Mouse (Mus musculus): ENCODE data around the gene Lmna. TPM values are rescaled to one million over a fixed set of nuclear protein-coding genes. Genes with fewer than 3 reads are reported as not detected.

Gene Lmna
- polyA plus RNA-seq, 1 experiment from 2014 or later = 96.0 TPM

DNA sequence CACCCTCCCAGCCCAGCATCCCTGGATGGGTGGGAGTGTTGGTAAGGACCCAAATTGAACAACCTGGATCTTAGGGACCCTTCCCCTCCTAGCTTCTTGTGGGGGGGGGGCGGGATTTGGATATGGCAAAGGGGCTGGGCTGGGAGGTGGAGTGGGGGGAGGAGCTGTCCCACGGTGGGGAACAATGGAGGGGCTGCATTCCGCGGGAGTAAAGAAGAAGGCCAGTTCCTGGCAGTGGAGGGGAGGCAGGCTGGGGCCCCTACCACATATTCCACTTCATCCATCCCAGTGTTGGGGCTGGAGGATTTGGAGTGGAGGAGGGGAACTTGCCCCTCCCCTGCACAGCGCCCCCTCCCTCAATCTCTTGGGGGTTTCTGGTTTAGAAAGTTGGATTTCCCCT lies 23.9 kb upstream of the Lmna start:
- Histone ChIP-seq H3K9me3 (ENCODE audit: control insufficient read depth, low read length) (no peaks in the 10 kb centered on the region), H3K27ac (ENCODE audit: low read depth) (peak overlapping the region; percentile 97), H3K36me3 (ENCODE audit: control insufficient read depth, insufficient read depth, low read length) (peaks cover 37% of the 10 kb centered on the region), H3K4me1 (replicated peaks; ENCODE audit: control insufficient read depth, insufficient read depth, low read length) (peaks cover 65% of the 10 kb centered on the region), H3K27me3 (replicated peaks; ENCODE audit: control insufficient read depth, insufficient read depth, low read length) (no peaks in the 10 kb centered on the region), H3K4me3 (ENCODE audit: low read depth, low read length) (peak overlapping the region; percentile 97), H3K9ac (ENCODE audit: low read length) (peak overlapping the region; percentile 96), H3K4me2 (ENCODE audit: low read length) (peak overlapping the region; percentile 96)
- ATAC-seq (replicated peaks; ENCODE audit: low FRiP score, low TSS enrichment, low read depth) (no peak), DNase-seq (ENCODE audit: low spot score) (no peak)
- WGBS = 2% methylated on average over 5 of the region's 5 CpGs

GRCm38 (mm10) chr3:88532689-88533511 lies 23.1 kb upstream of the Lmna start:
- under 1% methylated on average over 36 of the region's 40 CpGs for WGBS
- peak overlapping the region; percentile 97 for H3K27ac ChIP-seq (ENCODE audit: low read depth)
- DNase-seq (ENCODE audit: low spot score) = peak; percentile 81
- H3K27me3 ChIP-seq (replicated peaks; ENCODE audit: control insufficient read depth, insufficient read depth, low read length) = no peaks in the 10 kb centered on the region
- H3K4me2 ChIP-seq (ENCODE audit: low read length) = peak overlapping the region; percentile 96
- H3K4me1 ChIP-seq (replicated peaks; ENCODE audit: control insufficient read depth, insufficient read depth, low read length) = peaks cover 64% of the 10 kb centered on the region
- peak overlapping the region; percentile 96 for H3K9ac ChIP-seq (ENCODE audit: low read length)
- peak overlapping the region; percentile 97 for H3K4me3 ChIP-seq (ENCODE audit: low read depth, low read length)
- H3K9me3 ChIP-seq (ENCODE audit: control insufficient read depth, low read length) = no peaks in the 10 kb centered on the region
- peaks cover 29% of the 10 kb centered on the region for H3K36me3 ChIP-seq (ENCODE audit: control insufficient read depth, insufficient read depth, low read length)
- peak; percentile 18 for ATAC-seq (replicated peaks; ENCODE audit: low FRiP score, low TSS enrichment, low read depth)

DNA sequence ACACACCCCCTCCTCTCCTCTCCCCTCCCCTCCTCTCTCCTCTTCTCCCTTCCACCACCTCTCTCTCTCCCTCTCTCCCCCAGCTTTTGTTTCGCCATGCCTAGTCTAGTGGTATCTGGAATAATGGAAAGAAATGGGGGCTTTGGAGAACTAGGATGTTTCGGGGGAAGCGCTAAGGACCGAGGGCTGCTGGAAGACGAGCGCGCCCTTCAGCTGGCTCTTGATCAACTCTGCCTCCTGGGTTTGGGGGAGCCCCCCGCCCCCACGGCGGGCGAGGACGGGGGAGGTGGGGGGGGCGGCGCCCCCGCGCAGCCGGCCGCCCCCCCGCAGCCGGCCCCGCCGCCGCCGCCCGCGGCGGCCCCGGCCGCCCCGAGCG lies 22.5 kb upstream of the Lmna start, which contains the start of gene Mex3a:
Mex3a (plus strand) TSS at position 97 of the 376 bp plus-strand sequence.
- WGBS = 0% methylated on average over 10 of the region's 31 CpGs
- ATAC-seq (replicated peaks; ENCODE audit: low FRiP score, low TSS enrichment, low read depth) = no peak

GRCm38 (mm10) chr3:88531348-88532298 lies 21.9 kb upstream of the Lmna start:
- Histone ChIP-seq H3K9ac (ENCODE audit: low read length) (peak overlapping the region; percentile 96), H3K4me1 (replicated peaks; ENCODE audit: control insufficient read depth, insufficient read depth, low read length) (peaks cover 60% of the 10 kb centered on the region), H3K4me3 (ENCODE audit: low read depth, low read length) (peak overlapping the region; percentile 97), H3K27ac (ENCODE audit: low read depth) (peak overlapping the region; percentile 97), H3K9me3 (ENCODE audit: control insufficient read depth, low read length) (no peaks in the 10 kb centered on the region), H3K27me3 (replicated peaks; ENCODE audit: control insufficient read depth, insufficient read depth, low read length) (no peaks in the 10 kb centered on the region), H3K36me3 (ENCODE audit: control insufficient read depth, insufficient read depth, low read length) (peaks cover 16% of the 10 kb centered on the region), H3K4me2 (ENCODE audit: low read length) (peak overlapping the region; percentile 96)
- DNase-seq (ENCODE audit: low spot score) = peak; percentile 97
- WGBS = under 1% methylated on average over 59 of the region's 63 CpGs
- ATAC-seq (replicated peaks; ENCODE audit: low FRiP score, low TSS enrichment, low read depth) = peak; percentile 81

More for the DNA sequence above, 22.5 kb upstream of the Lmna start, which contains the start of gene Mex3a:
- no peak for DNase-seq (ENCODE audit: low spot score)
- Histone ChIP-seq H3K9ac (ENCODE audit: low read length) (peak within 1 kb of the TSS; percentile 96), H3K4me1 (replicated peaks; ENCODE audit: control insufficient read depth, insufficient read depth, low read length) (peaks cover 64% of the 10 kb centered on the region), H3K36me3 (ENCODE audit: control insufficient read depth, insufficient read depth, low read length) (peaks cover 23% of the 10 kb centered on the region), H3K27ac (ENCODE audit: low read depth) (peak within 1 kb of the TSS; percentile 97), H3K27me3 (replicated peaks; ENCODE audit: control insufficient read depth, insufficient read depth, low read length) (no peaks in the 10 kb centered on the region), H3K9me3 (ENCODE audit: control insufficient read depth, low read length) (no peaks in the 10 kb centered on the region), H3K4me3 (ENCODE audit: low read depth, low read length) (peak within 1 kb of the TSS; percentile 97), H3K4me2 (ENCODE audit: low read length) (peak within 1 kb of the TSS; percentile 96)

- WGBS = 13% methylated on average over 11 of the region's 11 CpGs
- ATAC-seq (replicated peaks; ENCODE audit: low FRiP score, low TSS enrichment, low read depth) = no peak
These were observed 20.5 kb upstream of the Lmna start for GRCm38 (mm10) chr3:88530082-88530864.

GRCm38 (mm10) chr3:88529204-88530000 lies 19.6 kb upstream of the Lmna start:
- H3K27me3 ChIP-seq (replicated peaks; ENCODE audit: control insufficient read depth, insufficient read depth, low read length) = no peaks in the 10 kb centered on the region
- no peaks in the 10 kb centered on the region for H3K9me3 ChIP-seq (ENCODE audit: control insufficient read depth, low read length)
- no peak for DNase-seq (ENCODE audit: low spot score)
- peaks cover 48% of the 10 kb centered on the region for H3K4me1 ChIP-seq (replicated peaks; ENCODE audit: control insufficient read depth, insufficient read depth, low read length)
- ATAC-seq (replicated peaks; ENCODE audit: low FRiP score, low TSS enrichment, low read depth) = no peak
- H3K4me3 ChIP-seq (ENCODE audit: low read depth, low read length) = peak overlapping the region; percentile 97
- peak overlapping the region; percentile 96 for H3K4me2 ChIP-seq (ENCODE audit: low read length)
- peak overlapping the region; percentile 97; the same call in 1 of the 2 replicates for H3K27ac ChIP-seq (ENCODE audit: low read depth)
- H3K36me3 ChIP-seq (ENCODE audit: control insufficient read depth, insufficient read depth, low read length) = peaks cover 11% of the 10 kb centered on the region
- peak overlapping the region; percentile 96 for H3K9ac ChIP-seq (ENCODE audit: low read length)
- 33% methylated on average over 7 of the region's 7 CpGs for WGBS

More at GRCm38 (mm10) chr3:88530082-88530864, 20.5 kb upstream of the Lmna start:
- H3K9me3 ChIP-seq (ENCODE audit: control insufficient read depth, low read length) = no peaks in the 10 kb centered on the region
- H3K4me3 ChIP-seq (ENCODE audit: low read depth, low read length) = peak overlapping the region; percentile 97
- peaks cover 56% of the 10 kb centered on the region for H3K4me1 ChIP-seq (replicated peaks; ENCODE audit: control insufficient read depth, insufficient read depth, low read length)
- peaks cover 6% of the 10 kb centered on the region for H3K36me3 ChIP-seq (ENCODE audit: control insufficient read depth, insufficient read depth, low read length)
- H3K4me2 ChIP-seq (ENCODE audit: low read length) = peak overlapping the region; percentile 96
- peak overlapping the region; percentile 97 for H3K27ac ChIP-seq (ENCODE audit: low read depth)
- H3K27me3 ChIP-seq (replicated peaks; ENCODE audit: control insufficient read depth, insufficient read depth, low read length) = no peaks in the 10 kb centered on the region
- H3K9ac ChIP-seq (ENCODE audit: low read length) = peak overlapping the region; percentile 96
- no peak for DNase-seq (ENCODE audit: low spot score)

- Histone ChIP-seq H3K9ac (ENCODE audit: low read length) (no peak overlapping the region), H3K27ac (ENCODE audit: low read depth) (no peak overlapping the region), H3K4me1 (replicated peaks; ENCODE audit: control insufficient read depth, insufficient read depth, low read length) (peaks cover 40% of the 10 kb centered on the region), H3K9me3 (ENCODE audit: control insufficient read depth, low read length) (no peaks in the 10 kb centered on the region), H3K27me3 (replicated peaks; ENCODE audit: control insufficient read depth, insufficient read depth, low read length) (no peaks in the 10 kb centered on the region), H3K4me2 (ENCODE audit: low read length) (no peak overlapping the region), H3K4me3 (ENCODE audit: low read depth, low read length) (no peak overlapping the region), H3K36me3 (ENCODE audit: control insufficient read depth, insufficient read depth, low read length) (peaks cover 13% of the 10 kb centered on the region)
- no peak for ATAC-seq (replicated peaks; ENCODE audit: low FRiP score, low TSS enrichment, low read depth)
- 85% methylated on average over 11 of the region's 11 CpGs for WGBS
- DNase-seq (ENCODE audit: low spot score) = no peak
These were observed 18.9 kb upstream of the Lmna start for GRCm38 (mm10) chr3:88528646-88529045.
